Mouse (Mus musculus) bone marrow, adult 2 months (tissue): Measurements from ENCODE around the gene Nmt1.

Experiments
- CTCF ChIP-seq: fragments of 200-500 bp; IDR thresholded peaks from 2 replicates; pipeline ENCODE4 v1.5.1; 2011; ENCODE audit warnings: low read length, control low read depth; ENCODE audit not compliant: control insufficient read depth, insufficient read depth
- POLR2A ChIP-seq: fragments of 200-500 bp; IDR thresholded peaks from 2 replicates; pipeline ENCODE4 v1.6.1; 2011; ENCODE audit warnings: low read depth, mild to moderate bottlenecking, control low read depth, low read length, borderline replicate concordance; ENCODE audit not compliant: control insufficient read depth

- TF ChIP-seq POLR2A: no peak
- no peak for TF ChIP-seq CTCF
Observed at GRCm38 (mm10) chr11:103074121-103074650, 46.2 kb downstream of the Nmt1 start.
